ENCODE assay signal across 10 mouse cellular contexts in genomic region chr16:77592986-77593385, GRCm38 (mm10). TPM values are rescaled to one million over a fixed set of nuclear protein-coding genes. Genes with fewer than 3 reads are reported as not detected.
DNase-seq lines count a peak whose midpoint lies in the region; ATAC-seq and TF ChIP-seq lines count a peak whose summit lies in the region.
"Had no signal": no experiment of that assay in that cellular context is flagged by ENCODE, and none has a peak within 500 bp of the region (broad histone marks: within the 10 kb centered on the region; RNA-seq: fewer than 3 reads in every experiment).

No protein-coding gene starts in this region.

- TF ChIP-seq POLR2A in lung, adult 2 months (IDR thresholded peaks at IDR 0.05; ENCODE audit: borderline replicate concordance, extremely low read depth, low read depth, low read length), result no peak

- no peaks in the 10 kb centered on the region for H3K4me1 ChIP-seq in lung, embryonic 14.5 days (ENCODE audit: insufficient read depth)
- no peaks in the 10 kb centered on the region for H3K4me1 ChIP-seq in lung, adult 2 months (ENCODE audit: control insufficient read depth, insufficient read depth, low read length)
- peaks cover 27% of the 10 kb centered on the region for H3K4me1 ChIP-seq in forebrain, embryonic 13.5 days
- no peaks in the 10 kb centered on the region for H3K4me1 ChIP-seq in midbrain, postnatal 0 days (ENCODE audit: insufficient read depth, low read length)

- no peak overlapping the region for H3K9ac ChIP-seq in lung, embryonic 14.5 days
- no peak overlapping the region; the same call in 1 of the 2 replicates for H3K9ac ChIP-seq in forebrain, embryonic 13.5 days
- H3K9ac ChIP-seq in midbrain, postnatal 0 days (replicated peaks; ENCODE audit: low read length, poor library complexity, severe bottlenecking), result no peak overlapping the region

- no peaks in the 10 kb centered on the region for H3K36me3 ChIP-seq in lung, embryonic 14.5 days (ENCODE audit: insufficient read depth)
- no peaks in the 10 kb centered on the region for H3K36me3 ChIP-seq in forebrain, embryonic 13.5 days (ENCODE audit: poor library complexity, severe bottlenecking)
- no peaks in the 10 kb centered on the region for H3K36me3 ChIP-seq in midbrain, postnatal 0 days (ENCODE audit: insufficient read depth, low read length)

- H3K27ac ChIP-seq in lung, embryonic 14.5 days (ENCODE audit: low read depth), result 0 out of 2 replicates have a peak overlapping the region, but pooled peaks have one; percentile 63
- H3K27ac ChIP-seq in forebrain, embryonic 13.5 days, result peak overlapping the region; percentile 88
- peak overlapping the region; percentile 86 for H3K27ac ChIP-seq in midbrain, postnatal 0 days (ENCODE audit: low read depth, low read length)

- no peak overlapping the region for H3K4me2 ChIP-seq in lung, embryonic 14.5 days
- peak overlapping the region; percentile 56 for H3K4me2 ChIP-seq in forebrain, embryonic 13.5 days
- peak overlapping the region; percentile 37 for H3K4me2 ChIP-seq in midbrain, postnatal 0 days (ENCODE audit: low read depth, low read length, poor library complexity, severe bottlenecking)

- peak; percentile 16 for DNase-seq in gastrocnemius, adult 18-20 months (ENCODE audit: low spot score)
- DNase-seq in gastrocnemius, postnatal 4 days (ENCODE audit: low spot score in 2 of 2), result no peak
- no peak for DNase-seq in lung, embryonic 14.5 days
- no peak for DNase-seq in lung, adult 2 months
- DNase-seq in midbrain, postnatal 0 days (ENCODE audit: low spot score), result peak; percentile 51
- DNase-seq in adrenal gland, postnatal 4 days (ENCODE audit: low spot score in 2 of 2), result no peak
- DNase-seq in B cell, adult 2 months, result no peak

- WGBS in lung, embryonic 14.5 days, result 84% methylated on average over 3 of the region's 3 CpGs
- 65% methylated on average over 3 of the region's 3 CpGs for WGBS in lung, adult 2 months
- 20% methylated on average over 3 of the region's 3 CpGs for WGBS in forebrain, embryonic 13.5 days
- WGBS in midbrain, postnatal 0 days, result 21% methylated on average over 3 of the region's 3 CpGs

- H3K27me3 ChIP-seq in lung, embryonic 14.5 days (ENCODE audit: insufficient read depth, low read length), result no peaks in the 10 kb centered on the region
- H3K27me3 ChIP-seq in forebrain, embryonic 13.5 days, result no peaks in the 10 kb centered on the region
- H3K27me3 ChIP-seq in midbrain, postnatal 0 days (ENCODE audit: insufficient read depth, low read length), result no peaks in the 10 kb centered on the region

- no peaks in the 10 kb centered on the region for H3K9me3 ChIP-seq in lung, embryonic 14.5 days (ENCODE audit: low read depth, low read length)
- no peaks in the 10 kb centered on the region for H3K9me3 ChIP-seq in forebrain, embryonic 13.5 days (replicated peaks)
- H3K9me3 ChIP-seq in midbrain, postnatal 0 days (ENCODE audit: low read length), result no peaks in the 10 kb centered on the region

- TF ChIP-seq CTCF in lung, embryonic 14.5 days (IDR thresholded peaks at IDR 0.05; ENCODE audit: low read depth), result no peak
- TF ChIP-seq CTCF in lung, adult 2 months (IDR thresholded peaks at IDR 0.05; ENCODE audit: insufficient read depth, low read length), result no peak
- no peak for TF ChIP-seq CTCF in midbrain, postnatal 0 days (IDR thresholded peaks at IDR 0.05)

- no peak overlapping the region for H3K4me3 ChIP-seq in lung, embryonic 14.5 days (ENCODE audit: low read depth, low read length)
- no peak overlapping the region for H3K4me3 ChIP-seq in lung, adult 2 months (replicated peaks; ENCODE audit: extremely low read depth, low read depth, low read length)
- H3K4me3 ChIP-seq in forebrain, embryonic 13.5 days, result no peak overlapping the region
- H3K4me3 ChIP-seq in midbrain, postnatal 0 days (ENCODE audit: low read depth, low read length), result no peak overlapping the region

- no peak for ATAC-seq in lung, embryonic 14.5 days (ENCODE audit: insufficient read depth)
- ATAC-seq in forebrain, embryonic 13.5 days, result peak; percentile 39; the same call in 1 of the 2 replicates
- ATAC-seq in midbrain, postnatal 0 days (ENCODE audit: low FRiP score), result no peak; the same call in 1 of the 2 replicates

RNA-seq across cellular contexts. Expression of gene Gm11146, which starts 8.9 kb away (rescaled TPM):
- total RNA-seq in gastrocnemius, adult 18-20 months (2021), result not detected
- not detected for total RNA-seq in gastrocnemius, postnatal 4 days (2021)
- not detected in 2 replicates for polyA plus RNA-seq in lung, embryonic 14.5 days (2014; fragmentation: Nextera tagmentation; extraction: Ambion mirVana)
- polyA plus RNA-seq in lung, adult 2 months (2012; rRNA removed), result not detected in 2 replicates
- polyA plus RNA-seq in forebrain, embryonic 13.5 days (2015; fragmentation: Nextera tagmentation; extraction: Ambion mirVana), result not detected in 2 replicates
- total RNA-seq in midbrain, postnatal 0 days (2014; rRNA removed), result not detected in 2 replicates
- not detected in 2 replicates for polyA plus RNA-seq in midbrain, postnatal 0 days (2015; fragmentation: Nextera tagmentation; extraction: Ambion mirVana)
- total RNA-seq in adrenal gland, postnatal 4 days (2021), result not detected
- total RNA-seq: common myeloid progenitor, adult 5-6 weeks; layer of hippocampus, postnatal 14 days had no signal

Comparison
In these comparisons a context has a peak if more than half of its experiments do, and no peak if none do; other contexts are left out.
1. DNase-seq: peak in gastrocnemius, adult 18-20 months (single experiment) and midbrain, postnatal 0 days (single experiment); none in gastrocnemius, postnatal 4 days (0 of 2), lung, embryonic 14.5 days (single experiment), lung, adult 2 months (single experiment), adrenal gland, postnatal 4 days (0 of 2) and B cell, adult 2 months (0 of 2).
2. Peak in every context shown above with its lines, with median percentiles within 50 percentile points of each other: H3K27ac ChIP-seq.